Mouse (Mus musculus) embryonic facial prominence, embryonic 14.5 days (tissue): ENCODE measurements at regions not wholly inside any gene's neighbourhood (a gene's known extent, or its start where the extent isn't known, plus 50 kb on each side); places are given as distances from the start of the nearest gene placed in this dataset.

Source experiments
- ATAC-seq: fragments of 200-750 bp; cut with Nextera tagmentation; 2 replicates; pipeline ENCODE4 v1.8.0; 2017; ENCODE audit warnings: low read depth, moderate number of reproducible peaks, moderate TSS enrichment
- DNase-seq: peaks from one replicate; pipeline ENCODE4 v3.0.0-alpha.2; 2015; ENCODE audit warnings: low spot score
- H3K27ac ChIP-seq: fragments of 300-500 bp; sonication (generic); replicated peaks from 2 replicates; pipeline ENCODE4 v1.5.1; 2014; ENCODE audit warnings: low read depth, mild to moderate bottlenecking, low read length, moderate library complexity
- H3K27me3 ChIP-seq: fragments of 300-500 bp; sonication (generic); replicated peaks from 2 replicates; pipeline ENCODE4 v1.6.1; 2014; ENCODE audit warnings: low read length; ENCODE audit not compliant: control insufficient read depth, insufficient read depth
- H3K36me3 ChIP-seq: fragments of 300-500 bp; sonication (generic); 2 replicates; pipeline ENCODE4 v1.6.1; 2014; ENCODE audit warnings: low read length, mixed read lengths; ENCODE audit not compliant: control insufficient read depth, insufficient read depth
- H3K4me1 ChIP-seq: fragments of 300-500 bp; sonication (generic); 2 replicates; pipeline ENCODE4 v1.6.1; 2014; ENCODE audit warnings: antibody characterized with exemption, low read length; ENCODE audit not compliant: control insufficient read depth, insufficient read depth
- H3K4me2 ChIP-seq: fragments of 300-500 bp; sonication (generic); 2 replicates; pipeline ENCODE4 v1.6.1; 2014; ENCODE audit warnings: low read depth, mild to moderate bottlenecking, low read length, moderate library complexity, mixed read lengths
- H3K4me3 ChIP-seq: fragments of 300-500 bp; sonication (generic); 2 replicates; pipeline ENCODE4 v1.5.1; 2014; ENCODE audit warnings: low read depth, mild to moderate bottlenecking, low read length
- H3K9ac ChIP-seq: fragments of 300-500 bp; sonication (generic); 2 replicates; pipeline ENCODE4 v1.6.1; 2014; ENCODE audit warnings: low read depth, mild to moderate bottlenecking, low read length, moderate library complexity, mixed read lengths
- H3K9me3 ChIP-seq: fragments of 300-500 bp; sonication (generic); 2 replicates; pipeline ENCODE4 v1.6.1; 2016; ENCODE audit warnings: low read length; ENCODE audit not compliant: control insufficient read depth
- WGBS: fragments of 180-500 bp; shearing (Covaris S2); extraction: QIAGEN DNeasy Blood & Tissue Kit; methylation state at CpG from one replicate; pipeline ENCODE4 v1.1.7; 2014; 5-methylcytosine and 5-hydroxymethylcytosine counted together

- no peak for ATAC-seq
- Histone ChIP-seq H3K9ac (no peak overlapping the region), H3K27me3 (no peaks in the 10 kb centered on the region), H3K4me3 (no peak overlapping the region), H3K36me3 (no peaks in the 10 kb centered on the region), H3K4me2 (no peak overlapping the region), H3K4me1 (no peaks in the 10 kb centered on the region), H3K27ac (no peak overlapping the region), H3K9me3 (no peaks in the 10 kb centered on the region)
- 72% methylated on average over 2 of the region's 2 CpGs for WGBS
- DNase-seq: no peak
Observed at GRCm38 (mm10) chr5:5956716-5957115, 207.6 kb upstream of the Steap1 start.

- H3K36me3 ChIP-seq: no peaks in the 10 kb centered on the region
- H3K9ac ChIP-seq: no peak overlapping the region
- no peak overlapping the region for H3K27ac ChIP-seq
- ATAC-seq: no peak
- no peaks in the 10 kb centered on the region for H3K27me3 ChIP-seq
- WGBS: 79% methylated on average over 2 of the region's 2 CpGs
- DNase-seq: no peak
- H3K4me2 ChIP-seq: no peak overlapping the region
- H3K4me1 ChIP-seq: no peaks in the 10 kb centered on the region
- H3K4me3 ChIP-seq: no peak overlapping the region
- H3K9me3 ChIP-seq: no peaks in the 10 kb centered on the region
Observed at GRCm38 (mm10) chr5:5955783-5956182, 206.7 kb upstream of the Steap1 start.

- 86% methylated on average over 3 of the region's 3 CpGs for WGBS
- Histone ChIP-seq H3K4me1 (no peaks in the 10 kb centered on the region), H3K36me3 (no peaks in the 10 kb centered on the region), H3K27ac (no peak overlapping the region), H3K4me3 (no peak overlapping the region), H3K9me3 (no peaks in the 10 kb centered on the region), H3K27me3 (no peaks in the 10 kb centered on the region), H3K9ac (no peak overlapping the region), H3K4me2 (no peak overlapping the region)
- ATAC-seq: no peak
- DNase-seq: no peak
Observed at GRCm38 (mm10) chr5:5925796-5926195, 176.7 kb upstream of the Steap1 start.

- Histone ChIP-seq H3K4me3 (no peak overlapping the region), H3K27ac (no peak overlapping the region), H3K27me3 (no peaks in the 10 kb centered on the region), H3K9ac (no peak overlapping the region), H3K4me1 (no peaks in the 10 kb centered on the region), H3K9me3 (no peaks in the 10 kb centered on the region), H3K4me2 (no peak overlapping the region), H3K36me3 (no peaks in the 10 kb centered on the region)
- DNase-seq (no peak), ATAC-seq (no peak)
- WGBS: 69% methylated on average over 1 of the region's 1 CpGs
Observed at GRCm38 (mm10) chr5:5916427-5916826, 167.3 kb upstream of the Steap1 start.

GRCm38 (mm10) chr5:5889376-5889775 is 140.2 kb upstream of the Steap1 start:
- no peaks in the 10 kb centered on the region for H3K4me1 ChIP-seq
- 77% methylated on average over 2 of the region's 2 CpGs for WGBS
- DNase-seq (no peak), ATAC-seq (no peak)
- no peaks in the 10 kb centered on the region for H3K27me3 ChIP-seq
- H3K9me3 ChIP-seq: no peaks in the 10 kb centered on the region
- H3K27ac ChIP-seq: no peak overlapping the region
- no peak overlapping the region for H3K4me3 ChIP-seq
- H3K36me3 ChIP-seq: no peaks in the 10 kb centered on the region
- H3K9ac ChIP-seq: no peak overlapping the region
- H3K4me2 ChIP-seq: no peak overlapping the region

- ATAC-seq: no peak
- Histone ChIP-seq H3K9me3 (peaks cover 7% of the 10 kb centered on the region; the same call in 1 of the 2 replicates), H3K4me1 (no peaks in the 10 kb centered on the region), H3K27me3 (no peaks in the 10 kb centered on the region), H3K27ac (no peak overlapping the region), H3K9ac (no peak overlapping the region), H3K4me3 (no peak overlapping the region), H3K36me3 (no peaks in the 10 kb centered on the region), H3K4me2 (no peak overlapping the region)
- 89% methylated on average over 5 of the region's 5 CpGs for WGBS
- no peak for DNase-seq
Observed at GRCm38 (mm10) chr5:5873425-5873824, 124.3 kb upstream of the Steap1 start.

- Histone ChIP-seq H3K9me3 (no peaks in the 10 kb centered on the region), H3K4me3 (no peak overlapping the region), H3K4me2 (no peak overlapping the region), H3K36me3 (no peaks in the 10 kb centered on the region), H3K27ac (no peak overlapping the region), H3K9ac (no peak overlapping the region), H3K27me3 (no peaks in the 10 kb centered on the region), H3K4me1 (no peaks in the 10 kb centered on the region)
- ATAC-seq (no peak), DNase-seq (no peak)
- 72% methylated on average over 12 of the region's 12 CpGs for WGBS
Observed at GRCm38 (mm10) chr5:5856146-5856724, 107.1 kb upstream of the Steap1 start.

- DNase-seq (peak; percentile 86), ATAC-seq (no peak)
- Histone ChIP-seq H3K4me2 (no peak overlapping the region), H3K9me3 (peaks cover 4% of the 10 kb centered on the region; the same call in 1 of the 2 replicates), H3K4me1 (no peaks in the 10 kb centered on the region), H3K4me3 (no peak overlapping the region), H3K36me3 (no peaks in the 10 kb centered on the region), H3K27me3 (no peaks in the 10 kb centered on the region), H3K27ac (no peak overlapping the region), H3K9ac (no peak overlapping the region)
- 50% methylated on average over 9 of the region's 9 CpGs for WGBS
Observed at GRCm38 (mm10) chr5:5845805-5846496, 96.8 kb upstream of the Steap1 start.

- no peak overlapping the region for H3K4me3 ChIP-seq
- DNase-seq (no peak), ATAC-seq (no peak)
- H3K9ac ChIP-seq: no peak overlapping the region
- H3K9me3 ChIP-seq: peaks cover 4% of the 10 kb centered on the region; the same call in 1 of the 2 replicates
- H3K4me2 ChIP-seq: no peak overlapping the region
- WGBS: 82% methylated on average over 3 of the region's 3 CpGs
- no peaks in the 10 kb centered on the region for H3K4me1 ChIP-seq
- no peak overlapping the region for H3K27ac ChIP-seq
- no peaks in the 10 kb centered on the region for H3K36me3 ChIP-seq
- H3K27me3 ChIP-seq: no peaks in the 10 kb centered on the region
Observed at GRCm38 (mm10) chr5:5844312-5844711, 95.2 kb upstream of the Steap1 start.
